In the genomic region with DNA sequence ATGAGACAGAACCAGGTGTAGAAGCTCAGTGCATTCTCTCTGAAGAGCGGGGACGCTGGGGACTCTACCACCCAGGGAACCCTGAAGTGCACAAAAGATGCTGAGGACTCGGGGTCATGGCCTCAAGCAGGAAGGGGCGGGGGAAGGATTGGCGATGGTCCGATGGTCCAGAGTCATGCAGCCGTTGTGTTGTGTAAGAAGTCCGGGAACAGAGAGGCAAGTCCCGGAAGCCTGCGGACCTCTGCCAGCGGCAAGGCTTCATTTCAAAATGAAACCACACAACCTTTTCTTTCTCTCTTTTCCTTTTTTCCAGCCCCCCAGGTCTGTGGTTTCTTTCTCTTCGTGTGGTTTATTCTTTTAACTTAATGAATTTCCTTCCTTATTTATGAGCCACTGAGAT, we compare ENCODE assay signal across 11 mouse cellular contexts. TPM values are rescaled to one million over a fixed set of nuclear protein-coding genes. Genes with fewer than 3 reads are reported as not detected.
DNase-seq lines count a peak whose midpoint lies in the region; ATAC-seq and TF ChIP-seq lines count a peak whose summit lies in the region.
"Had no signal": no experiment of that assay in that cellular context is flagged by ENCODE, and none has a peak within 500 bp of the region (broad histone marks: within the 10 kb centered on the region; RNA-seq: fewer than 3 reads in every experiment).

No protein-coding gene starts in this region.

- H3K4me1 ChIP-seq in thymus, adult 2 months (replicated peaks; ENCODE audit: control insufficient read depth, insufficient read depth, low read length) = peaks cover 36% of the 10 kb centered on the region
- peaks cover 46% of the 10 kb centered on the region for H3K4me1 ChIP-seq in liver, embryonic 16.5 days (ENCODE audit: control insufficient read depth, low read depth, low read length)
- H3K4me1 ChIP-seq in forebrain, postnatal 0 days (ENCODE audit: insufficient read depth) = no peaks in the 10 kb centered on the region

- H3K4me3 ChIP-seq in thymus, adult 2 months (ENCODE audit: control insufficient read depth, insufficient read depth, low read length) = peak overlapping the region; percentile 14
- H3K4me3 ChIP-seq in liver, embryonic 16.5 days (ENCODE audit: low read depth, low read length) = 0 out of 2 replicates have a peak overlapping the region, but pooled peaks have one; percentile 4
- no peak overlapping the region for H3K4me3 ChIP-seq in forebrain, postnatal 0 days (ENCODE audit: low read depth, low read length)
- H3K4me3 ChIP-seq: limb, embryonic 12.5 days; myocyte had no signal

- no peak overlapping the region for H3K27ac ChIP-seq in thymus, adult 2 months (ENCODE audit: control insufficient read depth, insufficient read depth, low read length)
- H3K27ac ChIP-seq in liver, embryonic 16.5 days (ENCODE audit: low read length) = peak overlapping the region; percentile 49
- no peak overlapping the region for H3K27ac ChIP-seq in forebrain, postnatal 0 days (ENCODE audit: low read depth, low read length)
- H3K27ac ChIP-seq: hindbrain, embryonic 14.5 days; limb, embryonic 12.5 days had no signal

- H3K4me2 ChIP-seq in liver, embryonic 16.5 days (ENCODE audit: low read depth, low read length) = peak overlapping the region; percentile 42
- H3K4me2 ChIP-seq in forebrain, postnatal 0 days (ENCODE audit: low read depth) = no peak overlapping the region
- H3K4me2 ChIP-seq: hindbrain, embryonic 14.5 days; limb, embryonic 12.5 days had no signal

- peaks cover 8% of the 10 kb centered on the region; the same call in 1 of the 2 replicates for H3K27me3 ChIP-seq in thymus, adult 2 months (ENCODE audit: control insufficient read depth, insufficient read depth, low read length)
- H3K27me3 ChIP-seq in liver, embryonic 16.5 days (ENCODE audit: control insufficient read depth, insufficient read depth, low read depth, low read length) = peaks cover 28% of the 10 kb centered on the region
- peaks cover 5% of the 10 kb centered on the region; the same call in 1 of the 2 replicates for H3K27me3 ChIP-seq in forebrain, postnatal 0 days (ENCODE audit: insufficient read depth, low read length)
- H3K27me3 ChIP-seq: Patski had no signal

- 4% methylated on average over 12 of the region's 12 CpGs for WGBS in thymus, adult 2 months
- WGBS in liver, embryonic 16.5 days (ENCODE audit: insufficient replicate concordance) = 10% methylated on average over 12 of the region's 12 CpGs
- WGBS in forebrain, postnatal 0 days = 57% methylated on average over 12 of the region's 12 CpGs

- H3K9me3 ChIP-seq in liver, embryonic 16.5 days (replicated peaks; ENCODE audit: control insufficient read depth, low read length) = no peaks in the 10 kb centered on the region
- H3K9me3 ChIP-seq in forebrain, postnatal 0 days (ENCODE audit: low read length) = no peaks in the 10 kb centered on the region
- H3K9me3 ChIP-seq: limb, embryonic 12.5 days had no signal

- no peak overlapping the region for H3K9ac ChIP-seq in liver, embryonic 16.5 days (ENCODE audit: low read depth, low read length)
- no peak overlapping the region for H3K9ac ChIP-seq in forebrain, postnatal 0 days
- H3K9ac ChIP-seq: hindbrain, embryonic 14.5 days; limb, embryonic 12.5 days had no signal

- no peak for TF ChIP-seq CTCF in thymus, adult 2 months (IDR thresholded peaks at IDR 0.05; ENCODE audit: borderline replicate concordance, control insufficient read depth, extremely low read depth, insufficient read depth, low read length, poor library complexity)
- no peak for TF ChIP-seq CTCF in forebrain, postnatal 0 days (IDR thresholded peaks at IDR 0.05; ENCODE audit: low read depth)

- no peak for DNase-seq in thymus, adult 2 months
- no peak for DNase-seq in thymus, adult 18-20 months
- no peak for DNase-seq in forebrain, postnatal 0 days
- no peak for DNase-seq in right cerebral cortex, postnatal 10 days (ENCODE audit: low spot score in 2 of 2)
- DNase-seq in urinary bladder, postnatal 10 days (ENCODE audit: low spot score) = no peak

- ATAC-seq in hematopoietic stem cell, adult 5-6 weeks (replicated peaks in 1 of 2; ENCODE audit: insufficient read depth in 1 of 2, low FRiP score in 2 of 2, low TSS enrichment in 1 of 2, low read depth in 1 of 2, poor library complexity in 2 of 2, severe bottlenecking in 2 of 2) = peak; percentile 60 to 61
- peak; percentile 27 for ATAC-seq in liver, embryonic 16.5 days (ENCODE audit: low read depth)
- ATAC-seq in forebrain, postnatal 0 days = no peak
- ATAC-seq: Patski had no signal

- TF ChIP-seq POLR2A in thymus, adult 2 months (IDR thresholded peaks at IDR 0.05; ENCODE audit: control insufficient read depth, extremely low read depth, insufficient read depth, low read length, poor library complexity) = no peak

- no peaks in the 10 kb centered on the region for H3K36me3 ChIP-seq in thymus, adult 2 months (ENCODE audit: control insufficient read depth, insufficient read depth, low read length)
- no peaks in the 10 kb centered on the region for H3K36me3 ChIP-seq in liver, embryonic 16.5 days (ENCODE audit: control insufficient read depth, insufficient read depth)
- no peaks in the 10 kb centered on the region for H3K36me3 ChIP-seq in forebrain, postnatal 0 days (ENCODE audit: insufficient read depth)
- H3K36me3 ChIP-seq: limb, embryonic 12.5 days had no signal

RNA-seq across cellular contexts. Expression of gene Plppr3, which starts 3.3 kb away (rescaled TPM):
- 1.1 and 1.9 TPM in 2 replicates for polyA plus RNA-seq in thymus, adult 2 months (2012; rRNA removed)
- total RNA-seq in hematopoietic stem cell, adult 5-6 weeks (2017) = 67.8 and 93.7 TPM in 2 replicates
- 4.8 and 5.1 TPM in 2 replicates for polyA plus RNA-seq in liver, embryonic 16.5 days (2015; fragmentation: Nextera tagmentation; extraction: Ambion mirVana)
- total RNA-seq in forebrain, postnatal 0 days (2014; rRNA removed) = 427 and 473 TPM in 2 replicates
- polyA plus RNA-seq in forebrain, postnatal 0 days (2015; fragmentation: Nextera tagmentation; extraction: Ambion mirVana) = 309 and 328 TPM in 2 replicates

RNA-seq across cellular contexts. Expression of gene Prtn3, which starts 3.5 kb away (rescaled TPM):
- 5.3 and 9.2 TPM in 2 replicates for polyA plus RNA-seq in thymus, adult 2 months (2012; rRNA removed)
- total RNA-seq in hematopoietic stem cell, adult 5-6 weeks (2017) = 25.6 and 141 TPM in 2 replicates
- polyA plus RNA-seq in liver, embryonic 16.5 days (2015; fragmentation: Nextera tagmentation; extraction: Ambion mirVana) = 96.8 and 106 TPM in 2 replicates
- total RNA-seq in forebrain, postnatal 0 days (2014; rRNA removed) = 4.9 and 7.8 TPM in 2 replicates
- polyA plus RNA-seq in forebrain, postnatal 0 days (2015; fragmentation: Nextera tagmentation; extraction: Ambion mirVana) = 14.9 and 15.4 TPM in 2 replicates

RNA-seq across cellular contexts. Expression of gene Elane, which starts 8.3 kb away (rescaled TPM):
- polyA plus RNA-seq in thymus, adult 2 months (2012; rRNA removed) = 3.7 and 8.9 TPM in 2 replicates
- 41.4 and 147 TPM in 2 replicates for total RNA-seq in hematopoietic stem cell, adult 5-6 weeks (2017)
- polyA plus RNA-seq in liver, embryonic 16.5 days (2015; fragmentation: Nextera tagmentation; extraction: Ambion mirVana) = 204 and 208 TPM in 2 replicates
- not detected in 2 replicates for total RNA-seq in forebrain, postnatal 0 days (2014; rRNA removed)
- polyA plus RNA-seq in forebrain, postnatal 0 days (2015; fragmentation: Nextera tagmentation; extraction: Ambion mirVana) = 0.15 TPM in 1 of 2 replicates, not detected in the other
- polyA plus RNA-seq: limb, embryonic 12.5 days; myocyte; Patski had no signal

RNA-seq across cellular contexts. Expression of gene Cfd, which starts 12.9 kb away (rescaled TPM):
- 1,248 and 1,398 TPM in 2 replicates for polyA plus RNA-seq in thymus, adult 2 months (2012; rRNA removed)
- total RNA-seq in hematopoietic stem cell, adult 5-6 weeks (2017) = not detected in 2 replicates
- not detected in 2 replicates for polyA plus RNA-seq in liver, embryonic 16.5 days (2015; fragmentation: Nextera tagmentation; extraction: Ambion mirVana)
- not detected in 2 replicates for total RNA-seq in forebrain, postnatal 0 days (2014; rRNA removed)
- polyA plus RNA-seq in forebrain, postnatal 0 days (2015; fragmentation: Nextera tagmentation; extraction: Ambion mirVana) = not detected in 2 replicates
- polyA plus RNA-seq: hindbrain, embryonic 14.5 days; limb, embryonic 12.5 days; myocyte; Patski had no signal

RNA-seq across cellular contexts. Expression of gene Ptbp1, which starts 23.5 kb away (rescaled TPM):
- polyA plus RNA-seq in thymus, adult 2 months (2012; rRNA removed) = 583 and 703 TPM in 2 replicates
- 165 and 178 TPM in 2 replicates for total RNA-seq in hematopoietic stem cell, adult 5-6 weeks (2017)
- polyA plus RNA-seq in liver, embryonic 16.5 days (2015; fragmentation: Nextera tagmentation; extraction: Ambion mirVana) = 112 and 124 TPM in 2 replicates
- total RNA-seq in forebrain, postnatal 0 days (2014; rRNA removed) = 92.9 and 97.3 TPM in 2 replicates
- 53.7 and 55.7 TPM in 2 replicates for polyA plus RNA-seq in forebrain, postnatal 0 days (2015; fragmentation: Nextera tagmentation; extraction: Ambion mirVana)

Comparison
In these comparisons a context has a peak if more than half of its experiments do, and no peak if none do; other contexts are left out.
1. RNA of gene Plppr3, which starts 3.3 kb away (polyA plus RNA-seq): 309 to 328 TPM in forebrain, postnatal 0 days; 4.8 to 5.1 TPM in liver, embryonic 16.5 days and 1.1 to 1.9 TPM in thymus, adult 2 months; every median in the first group is over 10 times any median in the second.
2. RNA of gene Elane, which starts 8.3 kb away (polyA plus RNA-seq): 204 to 208 TPM in liver, embryonic 16.5 days; 3.7 to 8.9 TPM in thymus, adult 2 months and 0.15 TPM in forebrain, postnatal 0 days; every median in the first group is over 10 times any median in the second.